Mouse (Mus musculus) testis, adult 2 months (tissue): ENCODE measurements around the gene Ago1.

Experiments used
- CTCF ChIP-seq: fragments of 200-500 bp; IDR thresholded peaks from 2 replicates; pipeline ENCODE4 v1.5.1; 2012; ENCODE audit warnings: low read depth, mild to moderate bottlenecking, inconsistent platforms, low read length, moderate library complexity; ENCODE audit not compliant: control insufficient read depth, insufficient read depth, insufficient replicate concordance
- POLR2A ChIP-seq: fragments of 200-500 bp; IDR thresholded peaks from 2 replicates; pipeline ENCODE4 v1.6.1; 2012; ENCODE audit warnings: low read depth, mild to moderate bottlenecking, inconsistent platforms, low read length, moderate library complexity; ENCODE audit not compliant: control insufficient read depth

DNA sequence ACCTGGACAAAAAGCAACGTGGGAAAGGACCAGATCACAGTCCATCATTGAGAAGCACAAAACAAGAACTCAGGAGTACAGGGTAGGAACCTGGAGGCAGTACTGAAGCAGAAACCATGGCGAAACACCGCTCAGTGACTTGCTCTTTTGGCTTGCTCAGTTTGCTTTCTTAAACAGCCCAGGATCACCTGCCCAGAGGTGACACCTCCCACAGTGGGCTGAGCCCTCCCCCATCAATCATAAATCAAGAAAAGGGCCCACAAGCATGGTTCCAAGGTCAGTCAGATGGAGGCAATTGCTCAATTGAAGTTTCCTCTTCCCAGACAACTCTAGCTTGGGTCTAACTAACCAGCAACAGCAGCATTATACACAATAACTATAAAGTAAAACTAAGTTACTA, 15.5 kb upstream of the Ago1 start:
- TF ChIP-seq POLR2A (no peak), CTCF (no peak)
